Mouse (Mus musculus): ENCODE measurements at regions not wholly inside any gene's neighbourhood (a gene's known extent, or its start where the extent isn't known, plus 50 kb on each side); places are given as distances from the start of the nearest gene placed in this dataset.

GRCm38 (mm10) chr5:53384026-53384425 lies 81.9 kb upstream of the Rbpj start:
- DNase-seq = no peak

GRCm38 (mm10) chr5:53385513-53386148 lies 80.3 kb upstream of the Rbpj start:
- DNase-seq = no peak

DNA sequence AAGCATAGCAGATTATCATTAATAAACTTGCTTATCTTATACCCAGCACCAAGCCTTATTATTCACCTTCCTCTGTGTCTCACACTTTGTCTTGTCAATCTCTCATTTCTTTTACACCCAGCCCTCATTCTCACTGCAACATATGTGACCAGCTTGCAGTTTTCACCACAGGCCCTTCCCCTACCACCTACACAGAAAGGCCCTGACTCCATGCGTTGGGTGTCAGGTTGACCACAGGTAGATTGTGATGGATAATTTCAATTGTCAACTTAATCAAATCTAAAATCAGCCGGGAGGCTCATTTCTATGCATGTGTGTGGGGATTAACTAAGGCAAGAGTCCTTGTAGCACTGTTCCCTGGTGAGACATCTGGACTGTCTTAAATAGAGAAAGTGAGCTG lies 72.4 kb upstream of the Rbpj start:
- no peak for DNase-seq

- DNase-seq = no peak
Observed at GRCm38 (mm10) chr5:53394560-53394959, 71.4 kb upstream of the Rbpj start.

GRCm38 (mm10) chr5:53398428-53399058 lies 67.4 kb upstream of the Rbpj start:
- no peak for DNase-seq

- DNase-seq = no peak
Observed at GRCm38 (mm10) chr5:53401093-53401492, 64.9 kb upstream of the Rbpj start.

DNA sequence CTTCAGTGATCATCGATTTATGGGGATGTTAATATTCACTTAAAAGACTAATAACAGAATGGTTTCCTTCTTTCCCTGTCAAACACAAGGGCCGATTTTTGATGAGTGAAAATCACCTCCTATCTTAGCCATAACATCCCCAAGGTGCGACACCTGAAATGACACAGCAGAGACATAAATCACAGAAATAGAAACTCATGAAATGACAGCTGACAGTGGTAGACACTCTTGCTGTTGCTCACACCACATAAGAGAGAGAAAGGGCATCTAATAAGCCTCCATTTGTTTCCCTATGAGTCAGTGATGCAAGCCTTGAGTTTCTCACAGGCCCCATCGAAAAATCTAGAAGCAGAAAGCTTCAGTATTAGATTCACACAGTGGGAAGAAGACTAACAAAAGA lies 63.9 kb upstream of the Rbpj start:
- DNase-seq = no peak

GRCm38 (mm10) chr5:53402619-53403151 lies 63.3 kb upstream of the Rbpj start:
- no peak for DNase-seq

- DNase-seq = no peak
Observed at GRCm38 (mm10) chr5:53405929-53406328, 60.0 kb upstream of the Rbpj start.

- no peak for DNase-seq
Observed at GRCm38 (mm10) chr5:53407646-53408045, 58.3 kb upstream of the Rbpj start.

GRCm38 (mm10) chr5:53408235-53408634 lies 57.7 kb upstream of the Rbpj start:
- no peak for DNase-seq

GRCm38 (mm10) chr5:53409740-53410139 lies 56.2 kb upstream of the Rbpj start:
- DNase-seq = no peak

DNA sequence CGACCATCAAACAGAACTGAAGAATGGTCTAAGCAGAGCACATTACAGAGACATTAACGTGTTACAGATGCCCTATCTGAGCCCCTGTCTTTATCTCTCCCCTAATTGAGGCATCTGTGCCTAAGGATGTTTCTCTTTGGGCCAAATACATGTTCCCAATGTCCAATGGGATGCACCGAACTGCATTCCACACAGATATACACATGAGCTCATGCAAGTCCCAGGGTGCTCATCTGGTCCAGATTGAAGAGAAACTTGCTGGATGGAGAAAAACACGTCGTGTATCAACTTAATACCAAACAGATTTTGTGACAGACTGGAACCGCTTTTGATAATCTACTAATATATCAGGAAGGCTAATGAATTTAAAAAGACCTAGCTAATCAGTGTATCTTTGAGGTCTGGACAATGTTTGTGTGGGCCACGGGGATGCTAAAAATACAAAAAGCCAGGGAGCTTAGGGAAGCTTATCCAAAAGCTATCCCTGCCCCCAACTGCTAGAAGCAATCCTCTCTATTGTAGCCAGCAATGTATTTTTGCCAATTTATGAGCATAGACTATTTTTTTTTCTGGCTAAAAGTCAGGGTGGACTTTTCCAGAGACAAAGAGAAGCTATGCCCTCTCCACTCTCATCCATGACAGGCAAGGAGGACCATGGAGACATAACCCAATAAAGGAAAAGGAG lies 53.4 kb upstream of the Rbpj start:
- no peak for DNase-seq

- no peak for DNase-seq
Observed at GRCm38 (mm10) chr5:53413677-53414076, 52.3 kb upstream of the Rbpj start.

- no peak for DNase-seq
Observed at GRCm38 (mm10) chr5:53415472-53415871, 50.5 kb upstream of the Rbpj start.

Measured in kidney, adult 11 months (tissue).